Mouse (Mus musculus): Measurements from ENCODE around the gene Aars2.

DNA sequence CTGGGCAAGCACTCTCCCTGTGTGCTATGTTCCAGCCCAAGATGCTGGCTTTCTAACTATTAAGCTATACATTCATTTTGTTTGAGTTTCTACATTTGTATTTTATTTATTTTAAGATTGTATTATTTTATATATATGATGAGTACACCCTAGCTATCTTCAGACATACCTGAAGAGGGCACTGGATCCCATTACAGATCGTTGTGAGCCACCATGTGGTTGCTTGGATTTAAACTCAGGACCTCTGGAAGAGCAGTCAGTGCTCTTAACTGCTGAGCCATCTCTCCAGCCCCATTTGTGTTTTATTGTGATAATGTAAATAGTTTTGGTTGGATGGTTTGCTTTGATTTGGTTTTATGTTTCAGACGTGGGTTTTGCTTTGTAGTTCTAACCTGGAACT is 7.1 kb upstream of the Aars2 start:
- no peak for TF ChIP-seq EP300 (optimal IDR thresholded peaks at IDR 0.05)
- no peak for TF ChIP-seq CTCF (IDR thresholded peaks at IDR 0.05; ENCODE audit: low read depth)
